Mouse (Mus musculus): ENCODE data around the gene Gpr55. TPM values are rescaled to one million over a fixed set of nuclear protein-coding genes. Genes with fewer than 3 reads are reported as not detected.
"Not testable (repeated sequence)": the region's sequence is repeated elsewhere in the genome, so short reads cannot be mapped to it uniquely, and the experiment has no call there.

The Gpr55 gene
- not detected in 2 replicates for polyA plus RNA-seq (2016; fragmentation: Nextera tagmentation; extraction: Ambion mirVana)

- Histone ChIP-seq H3K36me3 (no peaks in the 10 kb centered on the region), H3K4me2 (no peak within 1 kb of the TSS), H3K27me3 (0 out of 2 replicates have a peak, but pooled peaks cover 5% of the 10 kb centered on the region), H3K27ac (no peak within 1 kb of the TSS), H3K9ac (replicated peaks) (no peak within 1 kb of the TSS), H3K9me3 (no peaks in the 10 kb centered on the region), H3K4me1 (replicated peaks) (no peaks in the 10 kb centered on the region; the same call in 1 of the 2 replicates), H3K4me3 (replicated peaks) (no peak within 1 kb of the TSS)
- ATAC-seq (ENCODE audit: insufficient number of reproducible peaks, insufficient read depth, low FRiP score, low TSS enrichment, low read depth), result no peak
- WGBS, result 69% methylated on average over 5 of the region's 5 CpGs
Measured at GRCm38 (mm10) chr1:85960873-85961272, at the start of gene Gpr55. Gene Gpr55, minus strand, starts transcription at chr1:85961007.

- WGBS, result 2% methylated on average over 7 of the region's 7 CpGs
- Histone ChIP-seq H3K9ac (replicated peaks) (no peak overlapping the region), H3K4me2 (no peak overlapping the region), H3K36me3 (no peaks in the 10 kb centered on the region), H3K9me3 (no peaks in the 10 kb centered on the region), H3K4me3 (replicated peaks) (no peak overlapping the region), H3K4me1 (replicated peaks) (no peaks in the 10 kb centered on the region), H3K27me3 (no peaks in the 10 kb centered on the region), H3K27ac (no peak overlapping the region)
- ATAC-seq (ENCODE audit: insufficient number of reproducible peaks, insufficient read depth, low FRiP score, low TSS enrichment, low read depth), result no peak
Measured at GRCm38 (mm10) chr1:86007778-86008177, 47.0 kb upstream of the Gpr55 start.

- no peak for ATAC-seq (ENCODE audit: insufficient number of reproducible peaks, insufficient read depth, low FRiP score, low TSS enrichment, low read depth)
Measured at GRCm38 (mm10) chr1:86006040-86006439, 45.2 kb upstream of the Gpr55 start.

GRCm38 (mm10) chr1:86005540-86005939, 44.7 kb upstream of the Gpr55 start:
- Histone ChIP-seq H3K27me3 (no peaks in the 10 kb centered on the region), H3K9ac (replicated peaks) (no peak overlapping the region), H3K4me1 (replicated peaks) (no peaks in the 10 kb centered on the region), H3K36me3 (no peaks in the 10 kb centered on the region), H3K27ac (no peak overlapping the region), H3K4me3 (replicated peaks) (no peak overlapping the region), H3K9me3 (no peaks in the 10 kb centered on the region), H3K4me2 (no peak overlapping the region)
- no peak for ATAC-seq (ENCODE audit: insufficient number of reproducible peaks, insufficient read depth, low FRiP score, low TSS enrichment, low read depth)
- 94% methylated on average over 10 of the region's 10 CpGs for WGBS

More at GRCm38 (mm10) chr1:86006040-86006439, 45.2 kb upstream of the Gpr55 start:
- Histone ChIP-seq H3K9me3 (no peaks in the 10 kb centered on the region), H3K27me3 (no peaks in the 10 kb centered on the region), H3K4me1 (replicated peaks) (no peaks in the 10 kb centered on the region), H3K4me3 (replicated peaks) (no peak overlapping the region), H3K9ac (replicated peaks) (no peak overlapping the region), H3K36me3 (no peaks in the 10 kb centered on the region), H3K27ac (no peak overlapping the region), H3K4me2 (no peak overlapping the region)
- WGBS, result 89% methylated on average over 6 of the region's 6 CpGs

- no peak for ATAC-seq (ENCODE audit: insufficient number of reproducible peaks, insufficient read depth, low FRiP score, low TSS enrichment, low read depth)
- H3K27ac ChIP-seq, result no peak overlapping the region
- no peaks in the 10 kb centered on the region for H3K4me1 ChIP-seq (replicated peaks)
- no peak overlapping the region for H3K4me2 ChIP-seq
- H3K4me3 ChIP-seq (replicated peaks), result no peak overlapping the region
- no peaks in the 10 kb centered on the region for H3K27me3 ChIP-seq
- 84% methylated on average over 18 of the region's 18 CpGs for WGBS
- H3K9me3 ChIP-seq, result no peaks in the 10 kb centered on the region
- H3K36me3 ChIP-seq, result no peaks in the 10 kb centered on the region
- no peak overlapping the region for H3K9ac ChIP-seq (replicated peaks)
Measured at GRCm38 (mm10) chr1:85999853-86000570, 39.2 kb upstream of the Gpr55 start.

- H3K36me3 ChIP-seq, result no peaks in the 10 kb centered on the region
- H3K9ac ChIP-seq (replicated peaks), result no peak overlapping the region
- no peaks in the 10 kb centered on the region for H3K27me3 ChIP-seq
- no peak overlapping the region for H3K4me2 ChIP-seq
- no peaks in the 10 kb centered on the region for H3K9me3 ChIP-seq
- no peak for ATAC-seq (ENCODE audit: insufficient number of reproducible peaks, insufficient read depth, low FRiP score, low TSS enrichment, low read depth)
- 83% methylated on average over 4 of the region's 4 CpGs for WGBS
- no peak overlapping the region for H3K4me3 ChIP-seq (replicated peaks)
- no peaks in the 10 kb centered on the region for H3K4me1 ChIP-seq (replicated peaks)
- H3K27ac ChIP-seq, result no peak overlapping the region
Measured at GRCm38 (mm10) chr1:85998012-85998411, 37.2 kb upstream of the Gpr55 start.

- Histone ChIP-seq H3K4me1 (replicated peaks) (no peaks in the 10 kb centered on the region), H3K4me2 (no peak overlapping the region), H3K27ac (no peak overlapping the region), H3K36me3 (no peaks in the 10 kb centered on the region), H3K9me3 (no peaks in the 10 kb centered on the region), H3K9ac (replicated peaks) (no peak overlapping the region), H3K4me3 (replicated peaks) (no peak overlapping the region), H3K27me3 (no peaks in the 10 kb centered on the region)
- 89% methylated on average over 1 of the region's 1 CpGs for WGBS
- no peak for ATAC-seq (ENCODE audit: insufficient number of reproducible peaks, insufficient read depth, low FRiP score, low TSS enrichment, low read depth)
Measured at GRCm38 (mm10) chr1:85997221-85997620, 36.4 kb upstream of the Gpr55 start.

GRCm38 (mm10) chr1:85993541-85993940, 32.7 kb upstream of the Gpr55 start:
- H3K36me3 ChIP-seq, result no peaks in the 10 kb centered on the region
- no peak for ATAC-seq (ENCODE audit: insufficient number of reproducible peaks, insufficient read depth, low FRiP score, low TSS enrichment, low read depth)
- 69% methylated on average over 3 of the region's 4 CpGs for WGBS
- H3K27me3 ChIP-seq, result no peaks in the 10 kb centered on the region
- H3K27ac ChIP-seq, result no peak overlapping the region
- H3K9ac ChIP-seq (replicated peaks), result no peak overlapping the region
- H3K9me3 ChIP-seq, result no peaks in the 10 kb centered on the region
- no peaks in the 10 kb centered on the region for H3K4me1 ChIP-seq (replicated peaks)
- no peak overlapping the region for H3K4me3 ChIP-seq (replicated peaks)
- H3K4me2 ChIP-seq, result no peak overlapping the region

GRCm38 (mm10) chr1:85992175-85992574, 31.4 kb upstream of the Gpr55 start:
- Histone ChIP-seq H3K4me3 (replicated peaks) (no peak overlapping the region), H3K4me1 (replicated peaks) (no peaks in the 10 kb centered on the region), H3K36me3 (no peaks in the 10 kb centered on the region), H3K4me2 (no peak overlapping the region), H3K9me3 (no peaks in the 10 kb centered on the region), H3K27ac (no peak overlapping the region), H3K27me3 (no peaks in the 10 kb centered on the region), H3K9ac (replicated peaks) (no peak overlapping the region)
- 84% methylated on average over 9 of the region's 9 CpGs for WGBS
- no peak for ATAC-seq (ENCODE audit: insufficient number of reproducible peaks, insufficient read depth, low FRiP score, low TSS enrichment, low read depth)

- not testable (repeated sequence) for H3K4me1 ChIP-seq (replicated peaks); H3K36me3 ChIP-seq; H3K4me2 ChIP-seq; H3K9ac ChIP-seq (replicated peaks); H3K4me3 ChIP-seq (replicated peaks); H3K9me3 ChIP-seq; ATAC-seq (ENCODE audit: insufficient number of reproducible peaks, insufficient read depth, low FRiP score, low TSS enrichment, low read depth); H3K27me3 ChIP-seq; H3K27ac ChIP-seq
- 81% methylated on average over 4 of the region's 4 CpGs for WGBS
Measured at GRCm38 (mm10) chr1:85988882-85989281, 28.1 kb upstream of the Gpr55 start.

GRCm38 (mm10) chr1:85988351-85988750, 27.5 kb upstream of the Gpr55 start:
- no peak overlapping the region for H3K4me2 ChIP-seq
- no peak for ATAC-seq (ENCODE audit: insufficient number of reproducible peaks, insufficient read depth, low FRiP score, low TSS enrichment, low read depth)
- whole genome bisulfite sequencing, result 80% methylated on average over 4 of the region's 4 CpGs
- H3K27ac ChIP-seq, result no peak overlapping the region
- H3K9me3 ChIP-seq, result no peaks in the 10 kb centered on the region
- no peaks in the 10 kb centered on the region for H3K27me3 ChIP-seq
- no peak overlapping the region for H3K9ac ChIP-seq (replicated peaks)
- no peaks in the 10 kb centered on the region for H3K4me1 ChIP-seq (replicated peaks)
- H3K36me3 ChIP-seq, result no peaks in the 10 kb centered on the region
- no peak overlapping the region for H3K4me3 ChIP-seq (replicated peaks)

- Histone ChIP-seq H3K36me3 (no peaks in the 10 kb centered on the region), H3K9me3 (no peaks in the 10 kb centered on the region), H3K9ac (replicated peaks) (no peak overlapping the region), H3K27me3 (no peaks in the 10 kb centered on the region), H3K4me3 (replicated peaks) (no peak overlapping the region), H3K27ac (no peak overlapping the region), H3K4me1 (replicated peaks) (no peaks in the 10 kb centered on the region), H3K4me2 (no peak overlapping the region)
- WGBS, result 77% methylated on average over 3 of the region's 3 CpGs
- ATAC-seq (ENCODE audit: insufficient number of reproducible peaks, insufficient read depth, low FRiP score, low TSS enrichment, low read depth), result no peak
Measured at GRCm38 (mm10) chr1:85985784-85986183, 25.0 kb upstream of the Gpr55 start.

Measured in limb, embryonic 12.5 days (tissue).